Mouse (Mus musculus) T-cell, adult 2 months (primary cell): ENCODE measurements around the gene Gpatch4.

ENCODE experiments used
- DNase-seq: peaks from one replicate; pipeline ENCODE4 v3.0.0; 2022; ENCODE audit warnings: low spot score

Gpatch4 gene

GRCm38 (mm10) chr3:88097666-88098065 is 54.8 kb downstream of the Gpatch4 start:
- no peak for DNase-seq

- DNase-seq: no peak
These were observed 57.3 kb downstream of the Gpatch4 start for GRCm38 (mm10) chr3:88100251-88100650.

- no peak for DNase-seq
These were observed 58.8 kb downstream of the Gpatch4 start for GRCm38 (mm10) chr3:88101736-88102135.

- DNase-seq: no peak
These were observed 59.3 kb downstream of the Gpatch4 start for GRCm38 (mm10) chr3:88102196-88102595.

- DNase-seq: no peak
These were observed 59.7 kb downstream of the Gpatch4 start for GRCm38 (mm10) chr3:88102611-88103010.
